Mouse (Mus musculus) limb, embryonic 15.5 days (tissue): ENCODE data around the gene Large2. TPM values are rescaled to one million over a fixed set of nuclear protein-coding genes. Genes with fewer than 3 reads are reported as not detected.

Experiments
- ATAC-seq: fragments of 200-750 bp; cut with Nextera tagmentation; 2 replicates; pipeline ENCODE4 v1.8.0; 2017; ENCODE audit warnings: low read depth, moderate TSS enrichment; ENCODE audit not compliant: insufficient number of reproducible peaks, low FRiP score, low TSS enrichment
- H3K27ac ChIP-seq: fragments of 300-500 bp; sonication (generic); 2 replicates; pipeline ENCODE4 v1.5.1; 2015; ENCODE audit warnings: moderate library complexity, mild to moderate bottlenecking, inconsistent platforms
- H3K27me3 ChIP-seq: fragments of 300-500 bp; sonication (generic); 2 replicates; pipeline ENCODE4 v1.6.1; 2015; ENCODE audit warnings: inconsistent platforms
- H3K36me3 ChIP-seq: fragments of 300-500 bp; sonication (generic); 2 replicates; pipeline ENCODE4 v1.6.1; 2015; ENCODE audit warnings: inconsistent platforms
- H3K4me1 ChIP-seq: fragments of 300-500 bp; sonication (generic); 2 replicates; pipeline ENCODE4 v1.6.1; 2015; ENCODE audit warnings: inconsistent platforms
- H3K4me2 ChIP-seq: fragments of 300-500 bp; sonication (generic); 2 replicates; pipeline ENCODE4 v1.6.1; 2015; ENCODE audit warnings: mild to moderate bottlenecking, inconsistent platforms
- H3K4me3 ChIP-seq: fragments of 300-500 bp; sonication (generic); 2 replicates; pipeline ENCODE4 v1.5.1; 2015; ENCODE audit warnings: mild to moderate bottlenecking, inconsistent platforms
- H3K9ac ChIP-seq: fragments of 300-500 bp; sonication (generic); 2 replicates; pipeline ENCODE4 v1.6.1; 2015; ENCODE audit warnings: inconsistent platforms
- H3K9me3 ChIP-seq: fragments of 300-500 bp; sonication (generic); 2 replicates; pipeline ENCODE4 v1.6.1; 2016; ENCODE audit warnings: inconsistent platforms
- WGBS: fragments of 180-500 bp; shearing (Covaris S2); methylation state at CpG from one replicate; pipeline ENCODE4 v1.1.7; 2015; 5-methylcytosine and 5-hydroxymethylcytosine counted together
- polyA plus RNA-seq: library from polyadenylated mRNA; unstranded; fragments of >200 nt; fragmentation: Nextera tagmentation; extraction: Ambion mirVana; gene quantifications from 2 replicates; pipeline ENCODE4 v1.2.1, GENCODE M21; 2015

Large2 gene
- polyA plus RNA-seq, 1 experiment from 2014 or later, result 18.4 TPM

GRCm38 (mm10) chr2:92349589-92350425, 24.9 kb downstream of the Large2 start:
- no peak overlapping the region for H3K27ac ChIP-seq
- H3K9me3 ChIP-seq, result no peaks in the 10 kb centered on the region
- peaks cover 86% of the 10 kb centered on the region for H3K36me3 ChIP-seq
- no peaks in the 10 kb centered on the region for H3K27me3 ChIP-seq
- WGBS, result 52% methylated on average over 6 of the region's 6 CpGs
- no peak for ATAC-seq
- no peaks in the 10 kb centered on the region for H3K4me1 ChIP-seq
- H3K4me2 ChIP-seq, result no peak overlapping the region
- H3K9ac ChIP-seq, result no peak overlapping the region
- no peak overlapping the region for H3K4me3 ChIP-seq

GRCm38 (mm10) chr2:92347191-92347590, 27.5 kb downstream of the Large2 start:
- Histone ChIP-seq H3K9ac (no peak overlapping the region), H3K9me3 (no peaks in the 10 kb centered on the region), H3K4me1 (no peaks in the 10 kb centered on the region), H3K4me3 (no peak overlapping the region), H3K4me2 (no peak overlapping the region), H3K36me3 (peaks cover 74% of the 10 kb centered on the region), H3K27ac (no peak overlapping the region), H3K27me3 (no peaks in the 10 kb centered on the region)
- WGBS, result 88% methylated on average over 2 of the region's 2 CpGs
- no peak for ATAC-seq

- no peak overlapping the region for H3K4me3 ChIP-seq
- H3K36me3 ChIP-seq, result peaks cover 52% of the 10 kb centered on the region
- H3K27ac ChIP-seq, result no peak overlapping the region
- H3K4me1 ChIP-seq, result no peaks in the 10 kb centered on the region
- H3K9ac ChIP-seq, result no peak overlapping the region
- H3K9me3 ChIP-seq, result no peaks in the 10 kb centered on the region
- ATAC-seq, result no peak
- H3K27me3 ChIP-seq, result no peaks in the 10 kb centered on the region
- no peak overlapping the region for H3K4me2 ChIP-seq
These were observed 32.3 kb downstream of the Large2 start for GRCm38 (mm10) chr2:92342418-92342817.

- Histone ChIP-seq H3K4me2 (no peak overlapping the region), H3K4me1 (no peaks in the 10 kb centered on the region), H3K27ac (no peak overlapping the region), H3K36me3 (peaks cover 78% of the 10 kb centered on the region), H3K9me3 (no peaks in the 10 kb centered on the region), H3K9ac (no peak overlapping the region), H3K27me3 (no peaks in the 10 kb centered on the region), H3K4me3 (no peak overlapping the region)
- ATAC-seq, result no peak
- WGBS, result 95% methylated on average over 2 of the region's 2 CpGs
These were observed 42.8 kb downstream of the Large2 start for GRCm38 (mm10) chr2:92331871-92332270.

GRCm38 (mm10) chr2:92331410-92331809, 43.3 kb downstream of the Large2 start:
- Histone ChIP-seq H3K9ac (no peak overlapping the region), H3K27me3 (no peaks in the 10 kb centered on the region), H3K27ac (no peak overlapping the region), H3K4me2 (no peak overlapping the region), H3K9me3 (no peaks in the 10 kb centered on the region), H3K4me3 (no peak overlapping the region), H3K4me1 (no peaks in the 10 kb centered on the region), H3K36me3 (peaks cover 79% of the 10 kb centered on the region)
- no peak for ATAC-seq
- 84% methylated on average over 2 of the region's 2 CpGs for WGBS

- 64% methylated on average over 2 of the region's 2 CpGs for WGBS
- Histone ChIP-seq H3K9me3 (no peaks in the 10 kb centered on the region), H3K4me2 (no peak overlapping the region), H3K4me1 (no peaks in the 10 kb centered on the region), H3K27me3 (no peaks in the 10 kb centered on the region), H3K9ac (no peak overlapping the region), H3K27ac (no peak overlapping the region), H3K36me3 (peaks cover 76% of the 10 kb centered on the region), H3K4me3 (no peak overlapping the region)
- no peak for ATAC-seq
These were observed 43.8 kb downstream of the Large2 start for GRCm38 (mm10) chr2:92330840-92331239.

- Histone ChIP-seq H3K9ac (no peak overlapping the region), H3K27ac (no peak overlapping the region), H3K4me2 (no peak overlapping the region), H3K36me3 (peaks cover 64% of the 10 kb centered on the region), H3K4me1 (no peaks in the 10 kb centered on the region), H3K4me3 (no peak overlapping the region), H3K9me3 (no peaks in the 10 kb centered on the region), H3K27me3 (no peaks in the 10 kb centered on the region)
- ATAC-seq, result no peak
- 92% methylated on average over 8 of the region's 8 CpGs for WGBS
These were observed 46.5 kb downstream of the Large2 start for GRCm38 (mm10) chr2:92328206-92328605.

GRCm38 (mm10) chr2:92327601-92328000, 47.1 kb downstream of the Large2 start:
- Histone ChIP-seq H3K4me2 (no peak overlapping the region), H3K4me1 (no peaks in the 10 kb centered on the region), H3K27me3 (no peaks in the 10 kb centered on the region), H3K9ac (no peak overlapping the region), H3K27ac (no peak overlapping the region), H3K4me3 (no peak overlapping the region), H3K9me3 (no peaks in the 10 kb centered on the region), H3K36me3 (peaks cover 65% of the 10 kb centered on the region)
- ATAC-seq, result no peak
- 86% methylated on average over 4 of the region's 4 CpGs for WGBS

GRCm38 (mm10) chr2:92326221-92326620, 48.4 kb downstream of the Large2 start:
- Histone ChIP-seq H3K27me3 (no peaks in the 10 kb centered on the region), H3K9me3 (no peaks in the 10 kb centered on the region), H3K4me3 (no peak overlapping the region), H3K4me1 (no peaks in the 10 kb centered on the region), H3K27ac (no peak overlapping the region), H3K36me3 (peaks cover 65% of the 10 kb centered on the region), H3K4me2 (no peak overlapping the region), H3K9ac (no peak overlapping the region)
- WGBS, result 75% methylated on average over 1 of the region's 1 CpGs
- no peak for ATAC-seq

GRCm38 (mm10) chr2:92325676-92326075, 49.0 kb downstream of the Large2 start:
- Histone ChIP-seq H3K27ac (no peak overlapping the region), H3K36me3 (peaks cover 61% of the 10 kb centered on the region), H3K9me3 (no peaks in the 10 kb centered on the region), H3K27me3 (no peaks in the 10 kb centered on the region), H3K4me3 (no peak overlapping the region), H3K9ac (no peak overlapping the region), H3K4me2 (no peak overlapping the region), H3K4me1 (no peaks in the 10 kb centered on the region)
- WGBS, result 82% methylated on average over 7 of the region's 7 CpGs
- ATAC-seq, result no peak

GRCm38 (mm10) chr2:92322669-92323068, 52.0 kb downstream of the Large2 start:
- peaks cover 42% of the 10 kb centered on the region for H3K36me3 ChIP-seq

GRCm38 (mm10) chr2:92317228-92317627, 57.4 kb downstream of the Large2 start:
- H3K9ac ChIP-seq, result no peak overlapping the region
- H3K4me3 ChIP-seq, result no peak overlapping the region
- H3K27ac ChIP-seq, result no peak overlapping the region
- H3K9me3 ChIP-seq, result no peaks in the 10 kb centered on the region
- no peak overlapping the region for H3K4me2 ChIP-seq
- WGBS, result 84% methylated on average over 5 of the region's 5 CpGs
- no peak for ATAC-seq
- H3K27me3 ChIP-seq, result no peaks in the 10 kb centered on the region
- peaks cover 14% of the 10 kb centered on the region for H3K36me3 ChIP-seq
- H3K4me1 ChIP-seq, result no peaks in the 10 kb centered on the region

More at GRCm38 (mm10) chr2:92322669-92323068, 52.0 kb downstream of the Large2 start:
- Histone ChIP-seq H3K4me2 (no peak overlapping the region), H3K4me1 (no peaks in the 10 kb centered on the region), H3K4me3 (no peak overlapping the region), H3K9ac (no peak overlapping the region), H3K27ac (no peak overlapping the region), H3K27me3 (no peaks in the 10 kb centered on the region), H3K9me3 (no peaks in the 10 kb centered on the region)
- ATAC-seq, result no peak
- 90% methylated on average over 2 of the region's 2 CpGs for WGBS
